Mouse (Mus musculus) cerebellum, postnatal 4 days (tissue): ENCODE results near the gene Sspo.

Experiments used
- DNase-seq, 2 experiments: peaks; one replicate each; pipeline ENCODE4 v3.0.0; 2022; ENCODE audit warnings: low spot score in 2 of 2, mixed read lengths in 1 of 2

Sspo gene

GRCm38 (mm10) chr6:48539860-48540259 is 91.8 kb downstream of the Sspo start:
- no peak for DNase-seq

DNA sequence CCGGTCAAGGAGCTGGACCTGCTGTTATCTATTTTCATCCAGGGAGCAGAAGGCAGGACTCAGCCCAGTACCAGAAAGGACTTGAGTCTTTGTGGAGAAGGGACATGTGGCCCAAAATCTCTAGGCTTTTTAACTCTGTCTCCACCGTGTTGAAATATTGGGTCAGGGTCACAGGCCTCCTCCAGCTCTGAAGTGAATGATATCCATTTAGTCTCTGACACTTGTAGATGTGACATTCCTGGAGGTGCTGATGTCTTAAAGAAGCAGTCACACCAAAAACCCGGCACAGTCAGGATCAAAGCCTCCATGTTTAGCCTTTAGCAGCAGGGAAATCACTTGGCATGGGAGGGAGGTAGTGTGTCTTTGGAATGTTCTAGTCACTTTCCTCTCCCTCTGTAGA is 92.7 kb downstream of the Sspo start:
- no peak for DNase-seq

DNA sequence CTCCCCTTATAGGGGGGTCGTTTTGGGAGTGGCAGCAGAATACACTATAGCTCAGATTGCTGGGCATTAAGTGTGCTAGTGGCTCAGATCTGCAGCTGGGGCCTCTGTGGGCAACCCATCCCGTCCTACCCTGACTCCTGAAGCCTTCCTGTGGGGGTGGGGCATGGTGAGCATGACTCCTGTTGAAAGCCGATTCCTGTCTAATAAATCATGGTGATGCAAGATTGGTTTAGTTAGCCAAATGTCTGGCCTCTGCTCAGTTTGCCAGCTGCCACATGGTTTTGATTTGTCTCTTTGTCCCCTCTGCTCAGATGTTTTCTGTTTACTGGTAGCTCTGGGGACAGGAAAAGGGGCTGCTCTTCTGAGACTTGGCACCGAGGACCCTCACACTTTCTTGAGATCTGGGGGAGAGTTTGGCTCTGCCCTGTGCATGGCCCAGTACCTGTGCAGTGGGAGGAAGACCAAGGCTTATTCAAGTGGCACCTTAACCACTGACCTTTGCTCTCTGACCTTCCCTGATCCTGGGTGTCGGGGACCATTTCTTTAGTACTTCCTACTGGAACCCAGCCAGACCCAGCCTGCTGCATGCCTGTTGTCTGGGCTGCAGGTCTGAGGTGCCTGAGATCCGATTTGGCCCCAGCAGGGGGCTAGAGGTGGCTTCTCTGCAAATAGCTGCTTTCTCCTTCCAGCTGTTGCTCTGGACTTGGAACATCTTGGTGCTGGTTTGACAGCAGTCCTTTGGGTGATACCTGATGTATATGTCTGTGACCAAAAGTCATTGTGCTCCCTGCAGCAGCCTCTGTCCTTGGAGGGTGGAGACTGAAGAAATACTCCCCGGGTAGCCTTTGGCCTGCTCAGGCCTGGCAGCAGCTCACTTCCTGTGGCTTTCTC is 93.8 kb downstream of the Sspo start:
- no peak for DNase-seq

DNA sequence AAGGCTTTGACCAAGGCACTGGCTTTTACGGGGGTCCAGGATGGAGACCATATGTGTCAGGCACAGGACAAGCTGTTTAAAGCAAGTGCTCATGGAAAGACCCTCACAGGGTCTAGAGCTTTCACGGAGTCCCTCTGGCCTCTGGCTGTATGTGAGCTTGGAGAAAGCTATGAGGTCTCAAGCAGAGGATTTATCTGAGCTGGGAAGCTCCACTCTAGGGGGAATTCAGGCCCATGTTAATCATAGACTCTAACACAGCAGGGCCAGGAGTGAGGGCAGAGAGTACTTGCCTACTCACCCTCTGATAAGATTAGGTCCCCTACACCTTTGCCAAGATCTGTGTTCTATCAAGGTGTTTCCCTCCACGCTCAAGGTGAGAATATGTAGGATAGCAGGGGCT is 94.6 kb downstream of the Sspo start:
- no peak for DNase-seq

- DNase-seq: no peak
These were observed 97.2 kb downstream of the Sspo start for GRCm38 (mm10) chr6:48545251-48545650.

GRCm38 (mm10) chr6:48546271-48546670 is 98.2 kb downstream of the Sspo start:
- peak in 1 of 2 experiments; percentile 39 for DNase-seq

GRCm38 (mm10) chr6:48546858-48547257 is 98.8 kb downstream of the Sspo start:
- no peak for DNase-seq

GRCm38 (mm10) chr6:48548314-48548713 is 100.3 kb downstream of the Sspo start:
- no peak for DNase-seq
